Mouse (Mus musculus): Measurements from ENCODE around the gene Olfr1396. TPM values are rescaled to one million over a fixed set of nuclear protein-coding genes. Genes with fewer than 3 reads are reported as not detected.
"Not testable (repeated sequence)": the region's sequence is repeated elsewhere in the genome, so short reads cannot be mapped to it uniquely, and the experiment has no call there.

Olfr1396 gene
- total RNA-seq, 2 experiments from 2014 or later, result not detected

DNA sequence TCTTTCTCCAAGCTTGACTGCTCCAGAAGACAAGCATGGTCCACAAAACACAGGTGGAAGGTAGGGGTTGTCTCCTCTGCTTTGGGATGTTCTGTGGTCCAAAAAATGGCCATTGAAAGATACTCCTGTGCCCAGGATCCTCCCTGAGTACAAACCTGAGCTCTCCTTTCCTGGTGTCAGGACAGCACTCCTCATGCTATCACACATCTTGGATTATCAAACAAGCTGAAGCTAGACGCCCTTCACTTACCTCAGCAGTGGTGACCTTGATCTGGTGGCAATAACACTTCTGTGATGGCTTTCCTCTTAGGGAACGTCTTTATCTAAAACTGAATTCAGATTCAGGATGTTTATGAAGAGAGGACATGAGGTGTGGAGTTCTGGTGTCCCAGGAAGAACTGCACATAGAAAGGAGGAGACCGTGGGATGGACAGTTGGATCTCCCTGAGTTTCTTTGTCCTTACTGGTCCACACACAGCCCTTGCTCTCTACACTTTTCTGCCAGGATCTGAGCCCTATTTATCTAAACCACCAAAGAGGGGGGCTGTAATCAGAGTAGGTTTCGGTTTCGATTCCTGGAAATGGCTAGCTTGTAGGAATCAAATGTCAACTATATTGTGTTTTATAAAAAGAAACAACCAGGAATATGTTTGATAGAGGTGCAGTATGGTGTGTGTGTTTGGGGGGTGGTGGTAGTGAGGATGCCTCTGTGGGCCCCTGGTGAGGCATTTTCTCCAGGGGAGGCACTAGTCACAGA is 50.8 kb downstream of the Olfr1396 start, which contains the start of gene Tgtp2:
Gene Tgtp2 (minus strand): TSS at position 494 of the 757 bp plus-strand sequence.
- ATAC-seq (replicated peaks; ENCODE audit: low FRiP score, poor library complexity, severe bottlenecking), result peak; percentile 61

DNA sequence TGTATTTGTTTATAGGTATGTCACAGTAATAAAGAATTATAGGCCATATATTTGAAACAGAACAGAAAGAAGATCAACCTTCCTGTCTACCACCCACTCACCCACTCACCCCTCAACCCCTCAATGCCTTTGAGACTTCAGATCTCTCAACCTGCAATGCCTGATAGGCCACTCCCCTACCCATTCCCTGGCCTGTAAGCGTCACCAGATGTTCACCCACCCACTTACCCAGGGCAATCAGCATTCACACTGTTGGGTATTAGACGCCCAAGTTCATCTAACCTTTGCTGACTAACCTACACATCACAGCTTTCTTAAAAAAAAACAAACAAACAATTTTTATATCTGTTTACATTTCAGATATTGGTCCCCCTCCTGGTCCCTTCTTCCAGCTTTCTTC is 52.8 kb downstream of the Olfr1396 start:
- ATAC-seq (replicated peaks; ENCODE audit: low FRiP score, poor library complexity, severe bottlenecking), result peak; percentile 83

DNA sequence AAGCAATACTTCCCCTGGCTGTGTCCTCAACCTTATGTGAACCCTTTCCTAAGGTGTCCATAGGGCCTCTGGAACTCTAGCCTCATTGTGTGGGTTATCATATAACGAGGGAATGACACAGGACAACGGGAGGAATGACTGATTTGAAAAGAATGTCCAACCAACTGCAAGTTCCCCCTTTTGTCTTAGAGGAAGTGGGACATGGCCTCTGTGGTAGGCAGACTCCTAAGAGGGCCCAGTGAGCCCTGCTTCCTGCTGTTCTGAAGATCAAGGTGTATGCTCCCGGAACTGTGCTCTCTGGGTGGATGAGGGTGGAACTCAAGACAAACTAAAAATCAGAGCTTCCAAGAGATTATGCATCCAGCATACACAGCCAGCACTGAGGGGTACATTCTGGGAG is 54.6 kb downstream of the Olfr1396 start:
- not testable (repeated sequence) for ATAC-seq (replicated peaks; ENCODE audit: low FRiP score, poor library complexity, severe bottlenecking)

Other genes starting within 250 kb of the Olfr1396 start
- gene Irgm1, start 243.2 kb downstream of the Olfr1396 start, total RNA-seq (2015; ENCODE audit: low replicate concordance), result 54.8 and 67.1 TPM in 2 replicates
- 58.3 and 69.6 TPM in 2 replicates for gene Irgm1, start 243.2 kb downstream of the Olfr1396 start, total RNA-seq (2017; ENCODE audit: low replicate concordance)
- 0.42 and 3.5 TPM in 2 replicates for gene Gm5431, start 212.7 kb downstream of the Olfr1396 start, total RNA-seq (2015; ENCODE audit: low replicate concordance)
- gene Gm5431, start 212.7 kb downstream of the Olfr1396 start, total RNA-seq (2017; ENCODE audit: low replicate concordance), result 0.84 TPM in 1 of 2 replicates, not detected in the other
- 12.1 and 20.2 TPM in 2 replicates for gene Psme2b, start 168.7 kb downstream of the Olfr1396 start, total RNA-seq (2015; ENCODE audit: low replicate concordance)
- gene Psme2b, start 168.7 kb downstream of the Olfr1396 start, total RNA-seq (2017; ENCODE audit: low replicate concordance), result 1.4 and 2.1 TPM in 2 replicates
- gene Olfr56, start 136.0 kb downstream of the Olfr1396 start, total RNA-seq (2015; ENCODE audit: low replicate concordance), result not detected in 2 replicates
- 1.0 and 2.0 TPM in 2 replicates for gene Olfr56, start 136.0 kb downstream of the Olfr1396 start, total RNA-seq (2017; ENCODE audit: low replicate concordance)
- gene 9930111J21Rik1, start 135.5 kb downstream of the Olfr1396 start, total RNA-seq (2015; ENCODE audit: low replicate concordance), result 4.6 and 18.6 TPM in 2 replicates
- gene 9930111J21Rik1, start 135.5 kb downstream of the Olfr1396 start, total RNA-seq (2017; ENCODE audit: low replicate concordance), result 1.7 and 3.7 TPM in 2 replicates
- 0.19 and 0.84 TPM in 2 replicates for gene Gm12185, start 122.6 kb downstream of the Olfr1396 start, total RNA-seq (2015; ENCODE audit: low replicate concordance)
- gene Gm12185, start 122.6 kb downstream of the Olfr1396 start, total RNA-seq (2017; ENCODE audit: low replicate concordance), result 0.09 and 0.70 TPM in 2 replicates
- gene Tgtp1, start 120.7 kb downstream of the Olfr1396 start, total RNA-seq (2015; ENCODE audit: low replicate concordance), result 0.42 TPM in 1 of 2 replicates, not detected in the other
- gene Tgtp1, start 120.7 kb downstream of the Olfr1396 start, total RNA-seq (2017; ENCODE audit: low replicate concordance), result 0.85 TPM in 1 of 2 replicates, not detected in the other
- gene 9930111J21Rik2, start 63.6 kb downstream of the Olfr1396 start, total RNA-seq (2015; ENCODE audit: low replicate concordance), result 21.1 and 35.5 TPM in 2 replicates
- gene 9930111J21Rik2, start 63.6 kb downstream of the Olfr1396 start, total RNA-seq (2017; ENCODE audit: low replicate concordance), result 12.4 and 17.8 TPM in 2 replicates
- gene Tgtp2, start 50.7 kb downstream of the Olfr1396 start, total RNA-seq (2015; ENCODE audit: low replicate concordance), result 18.2 and 28.2 TPM in 2 replicates
- gene Tgtp2, start 50.7 kb downstream of the Olfr1396 start, total RNA-seq (2017; ENCODE audit: low replicate concordance), result 28.4 and 51.8 TPM in 2 replicates
- 33.2 and 37.5 TPM in 2 replicates for gene Ifi47, start 38.3 kb downstream of the Olfr1396 start, total RNA-seq (2015; ENCODE audit: low replicate concordance)
- gene Ifi47, start 38.3 kb downstream of the Olfr1396 start, total RNA-seq (2017; ENCODE audit: low replicate concordance), result 15.9 and 29.4 TPM in 2 replicates
- gene Olfr1395, start 27.4 kb upstream of the Olfr1396 start, total RNA-seq (2015; ENCODE audit: low replicate concordance), result not detected in 2 replicates
- gene Olfr1395, start 27.4 kb upstream of the Olfr1396 start, total RNA-seq (2017; ENCODE audit: low replicate concordance), result not detected in 2 replicates
- gene Olfr1394, start 39.5 kb upstream of the Olfr1396 start, total RNA-seq (2015; ENCODE audit: low replicate concordance), result not detected in 2 replicates
- not detected in 2 replicates for gene Olfr1394, start 39.5 kb upstream of the Olfr1396 start, total RNA-seq (2017; ENCODE audit: low replicate concordance)
- gene Btnl9, start 72.3 kb upstream of the Olfr1396 start, total RNA-seq (2015; ENCODE audit: low replicate concordance), result 0.84 and 2.3 TPM in 2 replicates
- 3.1 and 5.7 TPM in 2 replicates for gene Btnl9, start 72.3 kb upstream of the Olfr1396 start, total RNA-seq (2017; ENCODE audit: low replicate concordance)
- 18.6 and 25.4 TPM in 2 replicates for gene Zfp62, start 88.4 kb upstream of the Olfr1396 start, total RNA-seq (2015; ENCODE audit: low replicate concordance)
- gene Zfp62, start 88.4 kb upstream of the Olfr1396 start, total RNA-seq (2017; ENCODE audit: low replicate concordance), result 14.8 and 28.9 TPM in 2 replicates
- 9.0 and 10.2 TPM in 2 replicates for gene Mgat1, start 129.3 kb upstream of the Olfr1396 start, total RNA-seq (2015; ENCODE audit: low replicate concordance)
- 11.4 and 17.0 TPM in 2 replicates for gene Mgat1, start 129.3 kb upstream of the Olfr1396 start, total RNA-seq (2017; ENCODE audit: low replicate concordance)
- gene Olfr1393, start 163.4 kb upstream of the Olfr1396 start, total RNA-seq (2015; ENCODE audit: low replicate concordance), result not detected in 2 replicates
- gene Olfr1393, start 163.4 kb upstream of the Olfr1396 start, total RNA-seq (2017; ENCODE audit: low replicate concordance), result not detected in 2 replicates
- gene Olfr1392, start 170.4 kb upstream of the Olfr1396 start, total RNA-seq (2015; ENCODE audit: low replicate concordance), result not detected in 2 replicates
- not detected in 2 replicates for gene Olfr1392, start 170.4 kb upstream of the Olfr1396 start, total RNA-seq (2017; ENCODE audit: low replicate concordance)
- not detected in 2 replicates for gene Olfr10, start 189.9 kb upstream of the Olfr1396 start, total RNA-seq (2015; ENCODE audit: low replicate concordance)
- gene Olfr10, start 189.9 kb upstream of the Olfr1396 start, total RNA-seq (2017; ENCODE audit: low replicate concordance), result not detected in 2 replicates
- not detected in 2 replicates for gene Olfr1391, start 207.9 kb upstream of the Olfr1396 start, total RNA-seq (2015; ENCODE audit: low replicate concordance)
- 0.34 TPM in 1 of 2 replicates, not detected in the other for gene Olfr1391, start 207.9 kb upstream of the Olfr1396 start, total RNA-seq (2017; ENCODE audit: low replicate concordance)
- not detected in 2 replicates for gene Olfr1390, start 220.3 kb upstream of the Olfr1396 start, total RNA-seq (2015; ENCODE audit: low replicate concordance)
- 0.09 TPM in 1 of 2 replicates, not detected in the other for gene Olfr1390, start 220.3 kb upstream of the Olfr1396 start, total RNA-seq (2017; ENCODE audit: low replicate concordance)

All from erythroblast, adult 5-6 weeks (primary cell).